Mouse (Mus musculus) MEL (cell line): ENCODE results near the gene Prr5. TPM values are rescaled to one million over a fixed set of nuclear protein-coding genes. Genes with fewer than 3 reads are reported as not detected.

Experiments
- DNase-seq: peaks from one replicate; pipeline ENCODE4 v3.0.0; 2011; ENCODE audit warnings: low read depth, low spot score
- H3K27ac ChIP-seq: 2 replicates; pipeline ENCODE4 v1.5.1; 2012; ENCODE audit warnings: low read depth, mild to moderate bottlenecking, control low read depth, low read length, moderate library complexity; ENCODE audit not compliant: control insufficient read depth
- H3K27me3 ChIP-seq, 2 experiments: fragments of 150-350 bp in 1 of 2; sonication (generic) in 1 of 2; 2 replicates each; pipeline ENCODE4 v1.6.1; 2012; ENCODE audit warnings: low read length in 2 of 2, mild to moderate bottlenecking in 2 of 2, improper control_type of control experiment in 1 of 2, moderate library complexity in 1 of 2; ENCODE audit not compliant: insufficient read depth in 2 of 2, control insufficient read depth in 1 of 2
- H3K36me3 ChIP-seq, 2 experiments: 2 replicates each; pipeline ENCODE4 v1.6.1; 2012 to 2014; ENCODE audit warnings: low read length in 2 of 2, improper control_type of control experiment in 1 of 2, inconsistent platforms in 1 of 2, mild to moderate bottlenecking in 1 of 2; ENCODE audit not compliant: insufficient read depth in 2 of 2, control insufficient read depth in 1 of 2
- H3K4me1 ChIP-seq, 2 experiments: fragments of 150-350 bp in 1 of 2; sonication (generic) in 1 of 2; 2 replicates each; pipeline ENCODE4 v1.6.1; 2012; ENCODE audit warnings: low read length in 2 of 2, improper control_type of control experiment in 1 of 2, mild to moderate bottlenecking in 1 of 2; ENCODE audit not compliant: insufficient read depth in 2 of 2, control insufficient read depth in 1 of 2
- H3K4me3 ChIP-seq, 2 experiments: fragments of 150-350 bp in 1 of 2; sonication (generic) in 1 of 2; 2 replicates each; pipeline ENCODE4 v1.5.1; 2012; ENCODE audit warnings: low read depth in 2 of 2, low read length in 2 of 2, mild to moderate bottlenecking in 2 of 2, moderate library complexity in 2 of 2, control low read depth in 1 of 2, improper control_type of control experiment in 1 of 2; ENCODE audit not compliant: control insufficient read depth in 1 of 2, insufficient read depth in 1 of 2
- H3K79me2 ChIP-seq: 2 replicates; pipeline ENCODE4 v1.6.1; 2012; ENCODE audit warnings: mild to moderate bottlenecking, low read length, moderate library complexity; ENCODE audit not compliant: control insufficient read depth, poor library complexity, insufficient read depth
- H3K9ac ChIP-seq: 2 replicates; pipeline ENCODE4 v1.6.1; 2012; ENCODE audit warnings: low read depth, mild to moderate bottlenecking, control low read depth, low read length, moderate library complexity; ENCODE audit not compliant: control insufficient read depth, poor library complexity, severe bottlenecking
- H3K9me3 ChIP-seq: fragments of 150-350 bp; sonication (generic); replicated peaks from 2 replicates; pipeline ENCODE4 v1.6.1; 2012; ENCODE audit warnings: mild to moderate bottlenecking, low read length, improper control_type of control experiment, moderate library complexity; ENCODE audit not compliant: insufficient read depth
- CHD2 ChIP-seq: IDR thresholded peaks from 2 replicates; pipeline ENCODE4 v1.6.1; 2011; ENCODE audit warnings: low read length, improper control_type of control experiment
- CTCF ChIP-seq, 3 experiments: IDR thresholded peaks in 2 of 3; conservative IDR thresholded peaks in 1 of 3; 2 replicates each; pipeline ENCODE4 v1.5.1; 2011 to 2012; ENCODE audit warnings: low read length in 3 of 3, low read depth in 2 of 3, mild to moderate bottlenecking in 2 of 3, improper control_type of control experiment in 1 of 3, inconsistent platforms in 1 of 3, mixed read lengths in 1 of 3, moderate library complexity in 1 of 3; ENCODE audit not compliant: control insufficient read depth in 1 of 3, insufficient read depth in 1 of 3, poor library complexity in 1 of 3, severe bottlenecking in 1 of 3
- EP300 ChIP-seq, 2 experiments: IDR thresholded peaks; 2 replicates each; pipeline ENCODE4 v1.6.1; 2011; ENCODE audit warnings: improper control_type of control experiment in 2 of 2, low read length in 2 of 2, low read depth in 1 of 2, mild to moderate bottlenecking in 1 of 2
- GATA1 ChIP-seq: IDR thresholded peaks from 2 replicates; pipeline ENCODE4 v1.6.1; 2011; ENCODE audit warnings: low read depth, low read length, improper control_type of control experiment
- JUND ChIP-seq: IDR thresholded peaks from 2 replicates; pipeline ENCODE4 v1.6.1; 2011; ENCODE audit warnings: low read depth, mild to moderate bottlenecking, improper control_type of control experiment, low read length
- KAT2A ChIP-seq: conservative IDR thresholded peaks from 2 replicates; pipeline ENCODE4 v1.6.1; 2012; ENCODE audit warnings: low read depth, low read length, improper control_type of control experiment, inconsistent platforms
- MAFK ChIP-seq: IDR thresholded peaks from 2 replicates; pipeline ENCODE4 v1.6.1; 2011; ENCODE audit warnings: low read depth, mild to moderate bottlenecking, low read length, improper control_type of control experiment, borderline replicate concordance
- MEF2A ChIP-seq: IDR thresholded peaks from 2 replicates; pipeline ENCODE4 v1.6.1; 2014; ENCODE audit warnings: low read depth, mild to moderate bottlenecking, inconsistent platforms, low read length, improper control_type of control experiment; ENCODE audit not compliant: poor library complexity, insufficient replicate concordance, severe bottlenecking; ENCODE audit errors: extremely low read depth
- MXI1 ChIP-seq: IDR thresholded peaks from 2 replicates; pipeline ENCODE4 v1.6.1; 2011; ENCODE audit warnings: mild to moderate bottlenecking, low read depth, low read length, improper control_type of control experiment
- MYB ChIP-seq: IDR thresholded peaks from 2 replicates; pipeline ENCODE4 v1.6.1; 2011; ENCODE audit warnings: mild to moderate bottlenecking, low read depth, low read length, improper control_type of control experiment
- NRF1 ChIP-seq: IDR thresholded peaks from 2 replicates; pipeline ENCODE4 v1.6.1; 2014; ENCODE audit warnings: low read depth, mild to moderate bottlenecking, inconsistent platforms, low read length, improper control_type of control experiment, moderate library complexity; ENCODE audit not compliant: poor library complexity, insufficient read depth, severe bottlenecking
- POLR2AphosphoS5 ChIP-seq: IDR thresholded peaks from 2 replicates; pipeline ENCODE4 v1.6.1; 2012; ENCODE audit warnings: low read depth, borderline replicate concordance, mild to moderate bottlenecking, inconsistent platforms, low read length, moderate library complexity, mixed read lengths
- SMC3 ChIP-seq: IDR thresholded peaks from 2 replicates; pipeline ENCODE4 v1.6.1; 2011; ENCODE audit warnings: low read depth, low read length, improper control_type of control experiment
- TAL1 ChIP-seq: IDR thresholded peaks from 2 replicates; pipeline ENCODE4 v1.6.1; 2012; ENCODE audit warnings: mild to moderate bottlenecking, inconsistent platforms, low read length, moderate library complexity, mixed read lengths
- TBP ChIP-seq: IDR thresholded peaks from 2 replicates; pipeline ENCODE4 v1.8.0; 2011; ENCODE audit warnings: low read depth, low read length, improper control_type of control experiment
- TCF12 ChIP-seq: IDR thresholded peaks from 2 replicates; pipeline ENCODE4 v1.6.1; 2014; ENCODE audit warnings: low read depth, mild to moderate bottlenecking, inconsistent platforms, low read length, improper control_type of control experiment, moderate library complexity
- UBTF ChIP-seq: IDR thresholded peaks from 2 replicates; pipeline ENCODE4 v1.6.1; 2012; ENCODE audit warnings: low read depth, mild to moderate bottlenecking, inconsistent platforms, low read length, improper control_type of control experiment, moderate library complexity, borderline replicate concordance; ENCODE audit not compliant: insufficient read depth
- ZC3H11A ChIP-seq: IDR thresholded peaks from 2 replicates; pipeline ENCODE4 v1.6.1; 2012; ENCODE audit warnings: low read depth, mild to moderate bottlenecking, inconsistent platforms, low read length, improper control_type of control experiment
- ZKSCAN1 ChIP-seq: IDR thresholded peaks from 2 replicates; pipeline ENCODE4 v1.6.1; 2012; ENCODE audit warnings: low read depth, mild to moderate bottlenecking, inconsistent platforms, low read length, improper control_type of control experiment, moderate library complexity
- ZMIZ1 ChIP-seq: IDR thresholded peaks from 2 replicates; pipeline ENCODE4 v1.6.1; 2012; ENCODE audit warnings: low read depth, mild to moderate bottlenecking, inconsistent platforms, low read length, improper control_type of control experiment, moderate library complexity
- polyA plus RNA-seq, 2 experiments: library from polyadenylated mRNA; stranded (reverse) in 1 of 2; unstranded in 1 of 2; fragments of >175 nt in 1 of 2; fragments of >200 nt in 1 of 2; gene quantifications; 2 replicates each; pipeline versions ENCODE4 v1.2.1 to v1.2.4; 2012; ENCODE audit warnings: low replicate concordance in 2 of 2, low read depth in 1 of 2; ENCODE audit not compliant: insufficient read length in 2 of 2, insufficient read depth in 1 of 2, missing spikeins in 1 of 2
- total RNA-seq: library from RNA; depleted of rRNA; stranded (reverse); fragments of 300-350 nt; gene quantifications from 2 replicates; pipeline ENCODE4 v1.2.3, GENCODE M21; 2012

Prr5 gene
- total and polyA plus RNA-seq, 3 experiments, result not detected

GRCm38 (mm10) chr15:84641127-84641526 is 28.3 kb upstream of the Prr5 start:
- no peak for DNase-seq
- Histone ChIP-seq H3K4me1 (no peaks in the 10 kb centered on the region), H3K9me3 (no peaks in the 10 kb centered on the region), H3K79me2 (no peaks in the 10 kb centered on the region), H3K27me3 (no peaks in the 10 kb centered on the region), H3K9ac (no peak overlapping the region), H3K27ac (no peak overlapping the region), H3K36me3 (no peaks in the 10 kb centered on the region), H3K4me3 (no peak overlapping the region)
- no peak for TF ChIP-seq TBP
- TF ChIP-seq POLR2AphosphoS5, result no peak
- TF ChIP-seq MYB, result no peak
- TF ChIP-seq JUND, result no peak
- TF ChIP-seq GATA1, result no peak
- no peak for TF ChIP-seq NRF1
- no peak for TF ChIP-seq TCF12
- TF ChIP-seq ZMIZ1, result no peak
- TF ChIP-seq MAFK, result no peak
- TF ChIP-seq ZKSCAN1, result no peak
- no peak for TF ChIP-seq UBTF
- TF ChIP-seq SMC3, result no peak
- TF ChIP-seq TAL1, result no peak
- no peak for TF ChIP-seq KAT2A
- TF ChIP-seq MEF2A, result no peak
- TF ChIP-seq MXI1, result no peak
- TF ChIP-seq ZC3H11A, result no peak
- TF ChIP-seq CTCF (IDR thresholded peaks at IDR 0.05 in 2 of 3, conservative IDR thresholded peaks at IDR 0.05 in 1 of 3; ENCODE audit: control insufficient read depth in 1 of 3, insufficient read depth in 1 of 3, low read depth in 2 of 3, low read length in 3 of 3, poor library complexity in 1 of 3, severe bottlenecking in 1 of 3), result no peak

DNA sequence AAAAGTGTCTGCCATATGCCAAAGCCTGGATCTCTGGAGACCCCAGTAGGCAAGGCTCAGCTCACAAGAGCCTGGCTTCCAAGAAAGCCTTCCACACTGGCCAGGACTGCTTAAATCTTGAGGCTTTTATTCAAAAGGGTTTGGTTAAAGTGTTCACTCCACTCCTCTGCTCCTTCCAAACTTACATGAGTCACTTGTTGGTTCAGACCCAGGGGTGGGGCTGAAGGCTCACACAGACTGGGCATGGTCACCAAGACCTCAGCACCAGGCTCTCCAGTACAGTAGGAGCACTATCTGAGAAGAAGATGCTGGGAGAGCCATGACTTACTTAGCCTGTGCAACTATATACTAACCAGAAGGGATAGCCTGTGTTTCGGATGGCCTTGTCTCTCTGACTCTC is 27.5 kb upstream of the Prr5 start:
- no peaks in the 10 kb centered on the region for H3K4me1 ChIP-seq
- no peak overlapping the region for H3K27ac ChIP-seq
- no peak overlapping the region for H3K4me3 ChIP-seq
- DNase-seq, result no peak
- no peak overlapping the region for H3K9ac ChIP-seq
- no peaks in the 10 kb centered on the region for H3K36me3 ChIP-seq
- no peaks in the 10 kb centered on the region for H3K79me2 ChIP-seq
- H3K27me3 ChIP-seq, result no peaks in the 10 kb centered on the region
- TF ChIP-seq TBP (no peak), CHD2 (no peak), MAFK (no peak), EP300 (IDR thresholded peaks at IDR 0.05; ENCODE audit: low read depth in 1 of 2, low read length in 2 of 2) (no peak), TAL1 (no peak)
- no peaks in the 10 kb centered on the region for H3K9me3 ChIP-seq
